Mouse (Mus musculus): Measurements from ENCODE around the gene Prdx3. TPM values are rescaled to one million over a fixed set of nuclear protein-coding genes. Genes with fewer than 3 reads are reported as not detected.
A peak's percentile ranks its signal among the peaks of the same experiment; 100 is the strongest.
"Not testable (repeated sequence)": the region's sequence is repeated elsewhere in the genome, so short reads cannot be mapped to it uniquely, and the experiment has no call there.

Gene Prdx3
- total RNA-seq, 2 experiments from 2014 or later = 406 to 429 TPM

DNA sequence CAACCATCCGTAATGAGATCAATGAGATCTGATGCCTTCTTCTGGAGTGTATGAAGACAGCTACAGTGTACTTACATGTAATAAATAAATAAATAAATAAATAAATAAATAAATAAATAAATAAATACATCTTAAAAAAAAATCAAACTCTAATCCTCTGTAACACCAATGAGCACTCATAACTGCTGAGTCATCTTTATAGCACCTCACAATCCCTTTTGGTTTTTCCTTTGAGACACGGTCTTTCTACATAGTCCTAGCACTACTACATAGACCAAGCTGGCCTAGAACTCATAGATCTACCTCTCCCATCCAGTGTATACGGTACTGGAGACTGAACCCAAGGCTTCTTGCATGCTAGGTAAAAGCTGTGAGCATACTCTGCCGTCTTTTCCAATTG, 8.2 kb downstream of the Prdx3 start:
- not testable (repeated sequence) for DNase-seq

DNA sequence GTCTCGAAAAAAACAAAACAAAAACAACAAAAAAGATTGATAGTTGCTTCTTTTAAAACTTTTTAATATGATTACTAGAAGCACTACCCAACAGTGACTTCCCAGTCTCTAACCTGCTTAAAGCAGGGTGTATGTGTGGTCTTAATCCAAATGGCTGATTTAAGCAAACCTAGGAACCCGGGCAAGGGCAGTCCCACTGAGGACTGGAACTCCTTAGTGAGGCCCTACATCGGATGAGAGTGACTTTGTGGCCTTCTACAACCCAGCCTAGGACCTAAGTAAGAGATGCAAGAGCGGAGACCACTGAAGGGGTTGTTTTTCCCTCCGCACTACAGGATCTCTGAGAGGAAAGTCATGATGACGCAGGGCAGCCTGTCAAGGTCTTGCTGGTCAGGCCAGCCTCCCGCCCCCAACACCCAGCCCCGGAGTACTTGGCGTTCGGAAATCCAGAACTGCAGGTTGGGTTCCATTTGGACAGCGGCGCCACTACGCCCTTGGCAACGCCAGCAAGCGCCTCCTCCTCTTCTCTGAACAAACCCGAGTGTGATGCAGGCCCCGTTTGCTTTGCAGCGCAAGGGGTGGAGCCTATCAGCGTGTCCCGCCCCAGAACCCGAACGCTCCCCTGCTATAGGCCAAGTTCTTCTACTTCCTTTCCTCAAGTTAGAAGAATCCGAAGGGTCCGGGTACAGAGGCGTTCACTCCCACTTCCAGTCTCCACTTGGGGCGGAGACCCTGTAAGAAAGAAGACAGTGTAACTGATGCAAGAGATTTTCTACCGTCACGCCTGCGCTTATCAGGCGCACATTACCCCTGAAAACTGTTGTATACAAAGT, 13.3 kb downstream of the Prdx3 start, which contains the start of gene Sfxn4:
Gene Sfxn4, minus strand, starts transcription at position 612 of the 833 bp plus-strand sequence.
- peak; percentile 94 for DNase-seq

DNA sequence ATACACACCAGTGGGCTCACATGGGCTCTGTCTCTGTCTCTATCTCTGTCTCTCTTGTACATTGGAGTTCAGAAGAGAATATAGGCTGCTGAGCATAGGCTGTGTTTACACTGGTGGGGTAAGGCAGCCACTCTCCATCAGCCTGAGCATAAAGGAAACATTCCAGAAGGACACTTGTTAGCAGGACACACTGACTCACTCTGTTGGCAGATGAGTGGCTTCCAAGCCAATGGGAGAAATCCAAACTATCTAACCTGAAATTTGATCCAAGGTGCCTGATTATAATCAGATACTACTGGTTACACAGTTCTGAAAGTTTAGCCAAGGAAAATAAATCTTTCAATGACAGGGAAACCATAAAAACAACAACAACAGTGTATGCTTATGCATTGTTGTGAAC, 28.6 kb downstream of the Prdx3 start:
- DNase-seq = no peak

DNA sequence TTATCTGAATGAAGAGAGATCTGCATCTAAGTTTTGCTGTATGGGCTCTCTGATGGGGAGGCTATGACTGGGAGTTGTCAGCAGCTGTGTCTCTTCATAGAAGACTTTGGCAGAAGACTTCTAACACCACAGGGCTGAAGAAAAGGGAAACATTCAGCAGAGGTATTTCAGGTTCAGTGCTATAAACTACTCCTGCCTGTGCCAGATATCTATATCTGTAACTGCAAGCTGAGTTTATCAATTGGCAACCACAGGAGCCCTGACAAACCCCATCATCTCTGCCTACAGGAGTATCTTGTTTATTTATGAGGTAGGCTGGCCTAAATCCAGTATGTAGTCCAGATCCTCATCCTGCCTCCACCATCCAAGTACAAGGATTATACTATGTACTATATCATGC, 31.0 kb downstream of the Prdx3 start:
- DNase-seq = no peak

DNA sequence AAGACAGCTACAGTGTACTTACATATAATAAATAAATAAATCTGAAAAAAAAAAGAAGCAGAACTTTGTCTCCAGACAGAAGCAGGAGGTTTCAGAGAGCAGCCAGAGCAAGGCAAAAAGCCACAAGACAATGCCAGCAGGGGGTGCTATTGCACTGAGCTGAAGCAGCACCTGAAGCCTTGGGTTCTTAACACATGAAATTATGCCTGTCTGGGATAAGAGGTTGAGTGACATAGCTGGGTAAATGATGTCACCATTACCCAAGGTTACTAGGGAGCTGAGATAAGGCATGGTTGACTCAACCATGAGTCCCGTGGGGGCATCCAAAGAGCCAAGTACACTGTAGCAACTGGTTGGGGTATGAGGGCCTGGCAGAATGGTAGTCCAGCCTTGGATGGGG, 36.6 kb downstream of the Prdx3 start:
- peak; percentile 91 for DNase-seq

DNA sequence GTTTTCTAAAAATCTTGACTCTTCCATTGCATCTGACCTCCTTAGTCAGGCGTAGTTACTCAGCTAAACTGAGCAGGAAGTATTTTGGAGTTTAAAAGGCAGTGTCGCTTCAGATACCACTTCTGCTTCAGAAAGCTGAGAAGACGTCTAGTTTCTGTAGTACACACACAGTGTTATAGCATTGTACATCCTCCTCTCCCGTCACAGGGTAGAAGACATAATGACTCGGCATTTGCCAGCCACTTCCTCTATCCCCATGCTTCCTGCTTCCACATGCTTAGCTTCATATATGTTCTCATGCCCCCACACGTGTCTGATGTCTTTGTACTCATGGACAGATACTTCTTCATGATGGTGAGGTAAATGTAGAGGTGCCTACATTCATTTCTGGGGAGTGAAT, 55.7 kb downstream of the Prdx3 start:
- DNase-seq = no peak

Other genes with a start within 250 kb of the Prdx3 start
- 1 to 10 TPM; 1.2 to 1.3 TPM for gene Nanos1, start 118.6 kb downstream of the Prdx3 start, total RNA-seq (2021)
- gene Eif3a, start 83.9 kb downstream of the Prdx3 start, total RNA-seq (2021) = 100 to 1,000 TPM; 144 to 147 TPM
- 10 to 100 TPM; 24.5 to 29.3 TPM for gene Fam45a, start 63.0 kb downstream of the Prdx3 start, total RNA-seq (2021)
- gene Sfxn4, start 13.1 kb downstream of the Prdx3 start, total RNA-seq (2021) = 1 to 10 TPM; 4.1 to 6.4 TPM
- gene Grk5, start 15.2 kb upstream of the Prdx3 start, total RNA-seq (2021) = 10 to 100 TPM; 13.1 to 14.6 TPM

Data from adrenal gland, postnatal 10 days (tissue).